Mouse (Mus musculus): Measurements from ENCODE around the gene Cnn2.

DNA sequence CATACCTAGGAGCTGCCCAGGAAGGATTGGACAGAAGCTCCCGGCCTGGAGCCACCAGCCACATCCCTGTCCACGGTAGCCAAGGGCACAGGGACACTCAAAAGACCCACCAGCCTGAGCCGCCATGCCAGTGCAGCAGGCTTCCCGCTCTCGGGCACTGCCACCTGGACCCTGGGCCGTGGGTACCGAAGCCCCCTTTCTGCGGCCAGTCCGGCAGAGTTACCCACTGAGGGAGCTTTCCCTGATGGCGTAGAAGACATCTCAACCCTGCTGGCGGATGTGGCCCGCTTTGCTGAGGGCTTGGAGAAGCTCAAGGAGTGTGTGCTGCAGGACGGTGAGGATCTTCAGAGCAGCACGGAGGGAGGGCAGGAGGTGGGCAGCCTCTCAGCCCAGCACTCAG lies 29.4 kb downstream of the Cnn2 start:
- TF ChIP-seq GATA1 (IDR thresholded peaks at IDR 0.05; ENCODE audit: borderline replicate concordance, low read length) (no peak), FLI1 (IDR thresholded peaks at IDR 0.05; ENCODE audit: low read length) (no peak)

Data from megakaryocyte, embryonic 14.5 days (primary cell).